Mouse (Mus musculus) 3134 (cell line): ENCODE measurements around the gene Erc1.

Source experiments
- DNase-seq: peaks from one replicate; pipeline ENCODE4 v3.0.0-alpha.2; 2011; ENCODE audit warnings: low spot score; ENCODE audit not compliant: insufficient read length; ENCODE audit errors: extremely low read depth

Gene Erc1

GRCm38 (mm10) chr6:119808726-119809505 is 39.1 kb downstream of the Erc1 start:
- no peak for DNase-seq

- DNase-seq, result no peak
Observed at GRCm38 (mm10) chr6:119803239-119803638, 44.7 kb downstream of the Erc1 start.

- no peak for DNase-seq
Observed at GRCm38 (mm10) chr6:119796911-119797486, 51.0 kb downstream of the Erc1 start.

- no peak for DNase-seq
Observed at GRCm38 (mm10) chr6:119796291-119796690, 51.7 kb downstream of the Erc1 start.

- DNase-seq, result peak; percentile 6
Observed at GRCm38 (mm10) chr6:119792562-119792961, 55.4 kb downstream of the Erc1 start.

- DNase-seq, result no peak
Observed at GRCm38 (mm10) chr6:119782416-119782815, 65.6 kb downstream of the Erc1 start.

GRCm38 (mm10) chr6:119781109-119781508 is 66.9 kb downstream of the Erc1 start:
- no peak for DNase-seq

GRCm38 (mm10) chr6:119768778-119769177 is 79.2 kb downstream of the Erc1 start:
- DNase-seq, result no peak

GRCm38 (mm10) chr6:119764355-119764754 is 83.6 kb downstream of the Erc1 start:
- no peak for DNase-seq

GRCm38 (mm10) chr6:119759866-119760265 is 88.1 kb downstream of the Erc1 start:
- DNase-seq, result no peak

- no peak for DNase-seq
Observed at GRCm38 (mm10) chr6:119758490-119758889, 89.5 kb downstream of the Erc1 start.

- DNase-seq, result no peak
Observed at GRCm38 (mm10) chr6:119757796-119758195, 90.2 kb downstream of the Erc1 start.

- no peak for DNase-seq
Observed at GRCm38 (mm10) chr6:119755866-119756265, 92.1 kb downstream of the Erc1 start.

- DNase-seq, result no peak
Observed at GRCm38 (mm10) chr6:119749093-119749635, 98.8 kb downstream of the Erc1 start.

GRCm38 (mm10) chr6:119741861-119742260 is 106.1 kb downstream of the Erc1 start:
- peak; percentile 5 for DNase-seq

- no peak for DNase-seq
Observed at GRCm38 (mm10) chr6:119740541-119740940, 107.4 kb downstream of the Erc1 start.

- no peak for DNase-seq
Observed at GRCm38 (mm10) chr6:119738638-119739375, 109.2 kb downstream of the Erc1 start.

GRCm38 (mm10) chr6:119737716-119738115 is 110.3 kb downstream of the Erc1 start:
- no peak for DNase-seq

- DNase-seq, result no peak
Observed at GRCm38 (mm10) chr6:119735937-119736336, 112.0 kb downstream of the Erc1 start.

GRCm38 (mm10) chr6:119731155-119731554 is 116.8 kb downstream of the Erc1 start:
- DNase-seq, result no peak

- DNase-seq, result no peak
Observed at GRCm38 (mm10) chr6:119715234-119715633, 132.7 kb downstream of the Erc1 start.
